Mouse (Mus musculus): ENCODE data around the gene Plk5.

The Plk5 gene

GRCm38 (mm10) chr10:80389185-80389708 is 33.0 kb downstream of the Plk5 start:
- DNase-seq, result no peak

DNA sequence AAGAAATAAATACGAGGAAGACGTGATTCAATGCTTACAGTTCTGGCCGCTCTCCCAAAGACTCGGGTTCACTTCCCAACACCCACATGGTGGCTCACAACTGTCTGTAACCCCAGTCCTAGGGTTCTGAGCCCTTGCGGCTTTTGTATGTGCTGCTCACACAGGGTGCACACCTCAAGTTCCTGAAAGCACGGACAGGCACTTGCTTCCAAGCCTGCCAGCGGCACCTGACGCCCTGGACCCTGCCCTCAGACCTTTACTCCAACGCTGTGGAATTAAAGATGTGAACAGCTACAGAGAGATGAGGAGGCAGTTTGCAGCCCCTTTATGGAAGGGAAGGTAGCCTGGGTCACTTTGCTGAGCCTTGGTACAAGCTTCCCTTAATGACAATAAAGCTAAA is 34.4 kb downstream of the Plk5 start:
- DNase-seq, result no peak

DNA sequence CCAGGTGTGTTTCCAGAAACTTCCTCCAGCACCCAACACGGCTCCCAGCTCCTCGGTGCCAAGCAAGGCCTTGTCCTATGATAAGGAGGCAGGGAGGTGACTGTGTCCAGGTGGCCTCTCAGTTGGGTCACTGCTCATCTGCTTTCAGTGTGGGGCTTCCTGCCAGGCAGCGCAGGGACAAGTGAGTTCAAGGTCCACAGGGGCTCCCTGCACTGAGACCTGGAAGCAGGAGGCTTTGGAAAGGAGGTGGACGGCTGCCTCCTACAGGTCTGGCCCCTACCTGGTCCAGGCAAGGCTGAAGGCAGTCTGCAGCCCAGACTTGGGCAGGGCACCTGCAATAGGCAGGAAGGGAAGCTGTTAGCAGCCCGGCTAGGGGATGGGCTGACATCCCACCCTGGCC is 36.4 kb downstream of the Plk5 start:
- no peak for DNase-seq

GRCm38 (mm10) chr10:80395025-80395627 is 38.9 kb downstream of the Plk5 start:
- DNase-seq, result no peak

DNA sequence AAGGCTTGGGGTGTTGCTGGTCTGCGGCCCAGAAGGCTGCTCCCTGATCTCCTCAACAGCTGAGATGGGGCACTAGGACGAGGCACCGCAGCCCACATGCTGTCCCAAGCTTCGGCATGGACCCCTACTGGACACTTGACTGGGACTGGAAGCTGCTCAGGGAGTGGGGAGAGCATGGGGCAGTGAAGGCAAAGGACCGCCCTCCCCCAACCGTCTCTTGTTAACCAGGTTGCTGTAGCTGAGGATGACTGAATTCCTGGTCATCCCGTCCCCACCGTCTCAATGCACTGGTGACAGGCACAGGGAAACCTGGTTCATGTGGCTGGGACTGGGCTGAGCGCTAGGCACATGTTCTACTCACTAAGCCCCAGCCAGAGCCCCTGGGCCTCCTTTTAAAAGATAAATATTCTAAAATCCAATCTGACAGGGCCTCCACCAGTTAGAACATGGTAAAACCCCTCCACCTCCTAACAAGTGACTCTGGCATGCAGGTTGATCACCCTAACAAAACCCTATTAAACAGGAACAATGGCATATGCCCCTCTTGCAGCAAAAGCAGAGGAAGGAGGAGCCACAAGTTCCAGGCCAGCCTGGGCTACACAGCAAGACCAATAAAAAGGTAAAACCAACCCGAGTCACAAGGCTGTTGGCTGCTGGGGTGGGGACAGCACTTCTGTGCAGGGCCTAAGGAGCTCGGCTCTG is 40.7 kb downstream of the Plk5 start:
- DNase-seq, result no peak

- DNase-seq, result no peak
Measured at GRCm38 (mm10) chr10:80397524-80398173, 41.4 kb downstream of the Plk5 start.

DNA sequence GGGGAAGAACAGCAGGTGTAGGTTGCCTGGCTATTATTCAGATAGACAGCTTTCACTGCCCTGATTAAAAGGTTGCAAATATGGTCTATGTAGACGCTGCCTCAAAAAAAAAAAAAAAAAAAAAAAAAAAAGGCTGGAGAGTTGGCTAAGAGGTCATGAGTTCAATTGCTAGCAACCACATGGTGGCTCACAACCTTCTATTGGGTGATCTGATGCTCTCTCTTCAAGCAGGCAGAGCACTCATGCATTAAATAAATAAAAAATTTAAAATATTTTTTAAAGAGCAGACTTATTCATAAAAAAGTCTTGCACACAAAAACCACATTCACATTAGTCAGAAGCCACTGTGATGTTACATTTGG is 41.9 kb downstream of the Plk5 start:
- DNase-seq, result no peak

DNA sequence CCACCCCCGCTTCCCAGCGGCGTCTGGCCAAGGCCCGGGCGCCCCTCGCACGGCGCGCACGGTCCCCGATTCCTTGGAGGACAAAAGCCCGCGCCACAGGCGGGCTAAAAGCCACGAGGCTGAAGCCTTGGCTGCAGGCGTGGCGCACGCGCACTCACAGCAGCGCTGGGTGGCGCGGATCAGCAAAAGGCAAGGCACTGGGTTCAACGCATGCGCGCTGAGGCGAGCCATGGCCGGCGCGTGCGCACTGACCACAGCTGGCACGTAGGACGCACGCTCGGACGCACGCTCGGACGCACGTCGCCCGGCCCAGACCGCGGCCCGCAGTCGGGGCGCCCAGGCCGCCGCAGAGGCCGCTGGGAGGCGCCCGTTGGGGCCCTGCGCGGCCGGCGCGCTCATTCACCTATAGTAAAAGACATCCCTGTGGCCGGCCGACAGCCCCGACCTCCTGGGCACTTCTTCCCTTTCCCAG is 42.5 kb downstream of the Plk5 start:
- peak; percentile 98 for DNase-seq

- DNase-seq, result peak; percentile 100
Measured at GRCm38 (mm10) chr10:80399191-80399972, 43.1 kb downstream of the Plk5 start, which contains the start of gene Mbd3. Mbd3 (minus strand) TSS chr10:80399550.

- DNase-seq, result no peak
Measured at GRCm38 (mm10) chr10:80399973-80400703, 43.9 kb downstream of the Plk5 start.

DNA sequence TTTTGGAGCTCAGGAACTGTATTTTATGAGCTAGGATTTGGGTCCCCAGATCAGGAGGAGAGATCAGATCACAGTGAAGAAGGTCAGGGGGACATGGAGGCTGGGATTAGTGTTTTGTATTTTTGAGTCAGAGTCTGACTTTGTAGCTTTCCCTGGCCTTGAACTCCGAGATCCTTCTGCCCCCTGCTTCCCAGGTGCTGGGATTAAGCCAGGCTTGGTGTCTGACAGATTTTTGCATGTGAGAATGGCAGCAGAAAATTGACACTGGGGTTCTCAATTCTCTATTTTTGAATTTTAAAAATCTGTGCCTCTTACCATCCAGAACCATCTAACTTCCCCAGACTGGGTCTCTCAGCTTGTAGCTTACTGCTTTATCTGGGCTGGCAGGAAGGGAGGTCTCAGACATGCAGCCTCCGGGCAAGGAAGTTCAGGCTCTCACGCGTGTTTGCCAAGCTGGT is 44.5 kb downstream of the Plk5 start:
- no peak for DNase-seq

- no peak for DNase-seq
Measured at GRCm38 (mm10) chr10:80403044-80403692, 46.9 kb downstream of the Plk5 start.

DNA sequence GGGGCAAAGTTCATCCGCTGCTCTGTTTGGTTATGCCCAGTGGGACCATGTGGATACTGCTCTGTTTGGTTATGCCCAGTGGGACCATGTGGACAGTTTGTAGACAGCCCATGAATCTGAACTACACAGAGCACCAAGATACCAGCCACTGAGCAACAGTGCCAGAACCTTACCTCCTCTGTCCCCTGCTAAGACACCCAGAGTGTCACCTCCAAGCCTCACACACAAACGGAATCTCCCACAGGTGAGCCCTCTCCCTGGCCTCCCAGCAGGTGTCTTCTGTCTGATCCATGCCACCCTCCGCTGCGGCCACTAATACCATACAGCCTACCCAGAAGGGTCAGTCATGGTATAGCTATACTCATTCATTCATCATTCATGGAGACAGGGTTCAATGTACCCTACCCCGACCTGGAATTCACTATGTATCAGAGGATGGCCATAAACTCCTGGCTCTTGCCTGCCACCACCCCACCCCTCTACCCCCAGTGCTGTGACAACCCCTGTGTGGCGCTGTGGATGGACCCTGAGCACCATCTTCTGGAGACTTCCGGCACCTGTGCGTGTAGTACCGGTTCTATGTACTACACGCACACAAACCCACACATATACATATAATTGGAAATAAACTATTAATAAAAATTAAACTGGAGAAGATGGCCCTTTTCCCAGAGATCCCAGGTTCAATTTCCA is 49.4 kb downstream of the Plk5 start:
- DNase-seq, result no peak

DNA sequence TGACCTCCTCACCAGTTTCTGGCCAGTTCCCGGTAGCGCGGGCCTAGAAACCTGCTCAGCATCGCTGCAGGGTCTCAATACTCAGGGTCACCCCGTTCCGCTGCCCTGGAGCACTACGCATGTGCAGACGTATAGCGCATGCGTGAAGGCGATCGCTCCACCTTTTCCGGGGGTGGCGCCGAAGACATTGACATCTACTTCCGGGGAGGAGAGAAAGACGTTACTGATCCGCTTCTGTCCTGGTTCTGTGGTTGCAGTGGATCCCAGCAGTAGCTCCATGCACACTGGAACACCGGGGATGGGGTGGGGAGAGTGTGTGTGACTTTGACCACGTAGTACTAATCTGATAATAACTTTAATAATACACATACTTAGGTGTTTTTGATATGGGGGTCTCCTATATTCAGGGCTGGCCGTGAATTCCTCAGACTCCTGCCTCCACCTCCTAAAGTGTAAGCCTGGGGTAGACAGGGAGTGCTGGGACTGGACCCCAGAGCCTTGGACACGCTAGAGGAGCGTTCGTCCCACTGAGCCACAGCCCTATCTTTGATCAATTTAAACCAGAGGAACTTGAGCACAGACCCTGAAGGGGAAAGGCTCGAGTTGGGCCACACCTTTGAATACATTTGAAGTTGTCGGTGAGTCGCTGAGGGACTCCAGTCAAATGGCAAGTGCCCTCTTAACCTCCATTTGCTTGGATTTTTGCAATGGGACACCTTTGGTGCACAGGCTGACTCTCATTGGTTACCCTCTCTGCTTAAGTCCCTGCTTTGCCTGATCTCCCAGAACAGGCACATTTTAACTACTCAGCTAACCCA is 50.6 kb downstream of the Plk5 start, which contains the start of gene Uqcr11:
Gene Uqcr11 (minus strand): TSS at position 147 of the 818 bp plus-strand sequence.
- DNase-seq, result peak; percentile 94

DNA sequence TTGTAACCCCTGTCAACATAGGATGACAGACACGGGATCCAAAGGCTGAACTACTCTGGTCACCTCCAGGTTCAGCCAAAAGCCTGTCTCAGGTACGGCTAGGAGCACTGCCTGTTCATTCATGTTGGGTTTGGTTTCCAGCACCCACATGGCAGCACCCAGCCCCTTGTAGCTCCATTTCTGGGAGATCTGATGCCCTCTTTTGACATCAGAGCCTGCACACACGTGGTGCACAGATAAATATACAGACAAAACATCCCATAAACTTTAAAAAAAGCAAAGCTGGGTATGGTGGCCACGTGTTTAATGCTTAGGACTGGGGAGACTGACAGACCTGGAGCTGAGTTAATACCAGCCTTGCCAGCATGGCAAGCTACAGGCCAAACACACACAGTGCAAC is 51.7 kb downstream of the Plk5 start:
- no peak for DNase-seq

DNA sequence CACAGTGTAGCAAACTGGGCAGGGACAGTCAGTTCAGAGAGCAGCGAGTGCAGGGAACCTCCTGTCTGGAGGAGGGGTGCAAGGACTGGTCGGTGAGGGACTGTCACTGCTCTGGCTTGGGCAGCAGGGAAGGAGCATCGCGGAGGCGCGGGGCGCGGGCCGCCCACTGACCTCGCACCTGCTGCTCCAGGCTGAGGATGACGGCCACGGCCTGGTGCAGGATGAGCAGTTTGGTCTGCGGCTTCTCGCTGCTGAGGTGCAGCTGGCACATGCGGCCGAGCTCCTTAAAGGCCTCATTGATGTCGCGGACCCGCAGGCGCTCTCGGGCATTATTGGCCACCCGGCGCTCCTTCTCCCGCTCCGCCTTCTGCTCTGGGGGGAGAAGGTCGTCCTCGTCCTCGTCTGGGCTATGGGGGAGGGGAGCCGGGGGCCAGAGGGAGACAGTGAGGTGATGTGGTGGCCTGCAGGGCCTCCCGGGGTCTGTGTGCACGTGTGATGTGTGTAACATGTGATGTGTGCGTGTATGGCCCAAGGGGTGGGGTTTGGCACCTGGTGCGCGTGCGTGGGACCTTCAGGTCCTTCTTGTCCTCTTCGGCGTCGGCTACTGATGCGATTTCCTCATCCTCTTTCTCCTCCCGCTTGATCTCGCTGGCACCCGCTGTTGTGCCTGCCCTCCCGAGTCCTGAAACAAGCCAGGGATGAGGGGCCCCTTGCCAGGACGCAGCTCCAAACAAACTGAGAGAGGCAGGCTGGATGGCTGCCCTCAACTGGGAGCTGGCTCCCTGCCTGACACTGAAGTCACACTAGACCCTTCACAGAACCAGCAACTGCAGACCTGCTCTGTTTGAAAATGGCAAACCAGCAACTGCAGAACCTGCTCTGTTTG is 56.6 kb downstream of the Plk5 start:
- DNase-seq, result peak; percentile 77
